Mouse (Mus musculus): ENCODE measurements around the gene Inpp4b.
A peak's percentile ranks its signal among the peaks of the same experiment; 100 is the strongest.
"Not testable (repeated sequence)": the region's sequence is repeated elsewhere in the genome, so short reads cannot be mapped to it uniquely, and the experiment has no call there.

Inpp4b gene

DNA sequence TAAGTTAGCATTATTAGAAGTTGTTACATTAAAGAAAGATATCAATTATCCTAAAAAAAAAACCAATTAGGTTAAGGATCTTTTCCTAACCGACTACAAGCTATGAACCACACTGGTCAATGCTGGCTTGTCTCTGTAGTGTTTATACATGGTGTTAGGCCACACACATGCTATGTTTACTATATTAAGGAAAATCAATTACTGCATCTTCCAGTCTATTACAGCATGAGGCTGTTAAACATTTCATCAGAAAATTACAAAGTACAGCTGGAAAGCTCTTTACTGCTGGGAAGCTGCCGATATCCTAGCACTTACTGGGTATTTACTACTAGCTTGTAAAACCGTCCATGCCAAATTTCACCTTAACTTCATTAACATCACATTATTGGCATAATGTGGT, 653.9 kb downstream of the Inpp4b start:
- DNase-seq (ENCODE audit: low read depth): no peak

DNA sequence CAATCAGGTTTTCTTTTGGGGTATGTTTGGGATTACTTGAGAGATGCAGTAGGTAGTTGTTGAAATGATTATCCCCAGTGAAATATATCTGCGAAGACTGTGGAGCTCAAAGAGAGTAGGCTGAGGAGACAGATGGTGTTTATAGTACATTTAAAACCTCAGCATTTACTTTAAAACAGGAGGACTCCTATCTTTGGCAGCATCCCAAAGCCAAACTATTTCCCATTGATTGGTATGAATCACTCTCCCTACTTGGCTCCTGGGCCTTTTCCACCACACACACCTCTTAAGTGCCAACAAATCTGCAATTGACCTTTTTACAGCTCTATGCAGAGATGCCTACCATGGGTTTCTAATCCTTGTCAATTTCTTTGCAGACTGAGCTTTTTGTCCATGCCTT, 654.5 kb downstream of the Inpp4b start:
- peak; percentile 85 for DNase-seq (ENCODE audit: low read depth)

DNA sequence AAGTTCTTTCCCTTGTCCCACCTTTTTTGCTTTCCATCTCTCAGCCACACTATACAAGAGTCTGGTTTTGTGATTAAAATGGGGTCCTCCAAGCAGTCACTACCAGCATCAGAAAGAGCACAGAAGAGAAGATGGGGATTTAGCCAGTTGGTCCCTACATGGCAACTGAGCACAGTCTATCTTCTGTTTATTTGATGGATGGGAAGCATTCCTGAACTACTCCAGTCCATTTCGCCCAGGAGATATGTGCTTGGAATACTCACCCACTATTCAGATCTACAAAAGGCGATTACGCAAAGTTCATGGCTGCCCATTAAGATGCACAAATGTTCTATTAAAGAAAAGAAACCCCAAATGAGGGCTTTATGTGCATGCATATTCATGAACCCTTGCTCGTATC, 661.8 kb downstream of the Inpp4b start:
- DNase-seq (ENCODE audit: low read depth): no peak

DNA sequence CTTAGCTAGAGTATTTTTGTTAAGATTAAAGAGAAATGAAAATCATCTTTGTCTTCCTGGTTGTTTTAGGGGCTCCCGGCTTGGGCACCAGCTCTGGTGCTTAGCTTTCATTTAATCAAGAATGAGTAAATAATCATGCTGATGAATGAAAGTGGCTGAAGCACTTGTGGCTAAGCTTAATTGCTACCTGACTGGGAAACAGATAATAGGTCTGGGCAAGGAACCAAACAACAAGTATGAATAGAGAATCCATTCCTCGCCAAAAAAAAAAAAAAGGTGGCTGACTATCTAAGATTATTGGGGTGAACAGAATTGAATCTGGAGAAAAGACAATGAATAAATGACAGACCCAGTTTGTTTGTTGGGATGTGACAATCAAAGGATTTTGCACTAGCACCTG, 663.1 kb downstream of the Inpp4b start:
- no peak for DNase-seq (ENCODE audit: low read depth)

DNA sequence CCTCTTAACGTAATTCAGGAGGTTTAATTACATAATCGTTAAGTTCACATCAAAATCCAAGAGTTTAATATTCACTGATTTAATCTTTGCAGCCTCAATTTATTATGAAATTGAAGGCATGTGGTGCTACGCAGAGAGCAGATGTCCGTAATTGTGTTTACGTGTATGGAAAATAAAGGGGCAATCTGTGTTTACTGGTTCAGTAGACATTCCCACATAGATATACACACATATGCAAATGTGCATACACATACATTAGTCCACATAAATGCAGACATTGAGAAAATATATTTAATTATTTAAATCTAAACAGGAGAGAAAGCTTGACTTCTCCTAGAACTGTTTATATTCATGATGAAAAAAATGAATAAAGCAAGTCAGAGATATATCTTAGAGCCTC, 675.4 kb downstream of the Inpp4b start:
- no peak for DNase-seq (ENCODE audit: low read depth)

DNA sequence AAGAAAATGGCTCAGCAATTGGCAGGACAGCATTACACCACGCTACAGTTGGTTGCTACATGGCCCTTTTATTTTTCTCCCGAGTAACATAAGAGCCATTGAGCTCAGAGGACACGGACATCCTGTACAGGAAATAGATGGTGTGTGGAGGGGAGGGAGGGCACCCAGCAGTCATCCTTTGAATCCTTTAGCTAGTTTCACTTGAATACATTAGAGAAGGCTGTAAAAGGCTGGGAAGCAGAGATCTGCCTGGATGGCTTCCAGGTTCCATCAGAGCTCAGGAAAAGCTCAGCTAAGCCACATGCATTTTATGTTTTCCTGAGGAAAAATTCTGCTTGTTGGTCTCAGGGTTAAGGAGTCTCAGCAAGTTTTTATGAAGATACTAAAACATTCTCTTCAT, 685.0 kb downstream of the Inpp4b start:
- DNase-seq (ENCODE audit: low read depth): peak; percentile 30

DNA sequence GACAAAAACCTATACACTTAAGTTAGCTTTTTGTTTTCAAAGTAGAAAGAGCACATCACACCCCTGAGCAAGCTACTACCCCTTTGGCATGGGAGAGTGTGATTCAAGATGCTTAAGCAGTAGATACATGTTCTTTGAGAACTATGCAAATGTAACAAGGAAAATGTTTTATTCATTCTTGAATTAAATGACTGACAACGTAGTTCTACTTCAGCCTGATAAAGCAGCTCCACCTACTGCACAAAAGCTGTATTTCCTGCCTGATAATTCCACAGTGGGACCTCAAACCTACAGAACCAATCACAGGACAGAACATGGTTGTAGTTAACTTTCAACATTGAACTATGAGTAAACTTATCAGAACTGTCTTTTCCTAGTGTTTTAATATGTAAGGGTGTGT, 686.5 kb downstream of the Inpp4b start:
- peak; percentile 74 for DNase-seq (ENCODE audit: low read depth)

DNA sequence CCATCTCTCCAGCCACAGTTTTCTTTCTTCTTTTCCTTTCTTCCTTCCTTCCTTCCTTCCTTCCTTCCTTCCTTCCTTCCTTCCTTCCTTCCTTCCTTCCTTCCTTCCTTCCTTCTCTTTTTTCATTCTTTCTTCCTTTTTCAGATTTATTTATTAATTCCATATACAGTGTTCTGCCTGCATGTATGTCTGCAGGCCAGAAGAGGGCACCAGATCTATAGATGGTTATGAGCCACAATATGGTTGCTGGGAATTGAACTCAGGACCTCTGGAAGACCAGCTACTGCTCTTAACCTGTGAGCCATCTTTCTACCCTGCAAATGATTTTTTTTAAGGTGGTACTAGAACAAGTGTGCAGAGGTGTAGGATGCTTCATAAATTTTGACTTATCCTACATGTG, 689.7 kb downstream of the Inpp4b start:
- peak; percentile 37 for DNase-seq (ENCODE audit: low read depth)

DNA sequence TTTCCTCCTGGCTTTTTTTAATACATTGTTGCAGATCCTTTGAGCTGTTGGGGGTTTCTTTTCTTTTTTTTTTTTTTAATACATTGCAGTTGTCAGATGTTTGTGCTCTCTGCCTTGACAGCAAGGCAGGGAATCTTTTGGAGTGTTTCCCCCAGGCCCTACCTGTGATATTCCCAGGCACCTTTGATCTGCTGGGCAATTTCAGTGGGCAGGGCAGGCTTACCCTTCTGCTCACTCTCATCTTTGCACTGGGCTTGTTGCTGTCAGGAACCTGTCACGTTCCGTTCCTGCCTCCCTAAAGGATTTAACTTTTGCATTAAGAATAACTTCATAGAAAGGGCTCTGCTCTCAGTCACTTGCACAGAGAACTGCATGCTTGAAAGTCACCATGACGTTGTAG, 711.7 kb downstream of the Inpp4b start:
- DNase-seq (ENCODE audit: low read depth): no peak

DNA sequence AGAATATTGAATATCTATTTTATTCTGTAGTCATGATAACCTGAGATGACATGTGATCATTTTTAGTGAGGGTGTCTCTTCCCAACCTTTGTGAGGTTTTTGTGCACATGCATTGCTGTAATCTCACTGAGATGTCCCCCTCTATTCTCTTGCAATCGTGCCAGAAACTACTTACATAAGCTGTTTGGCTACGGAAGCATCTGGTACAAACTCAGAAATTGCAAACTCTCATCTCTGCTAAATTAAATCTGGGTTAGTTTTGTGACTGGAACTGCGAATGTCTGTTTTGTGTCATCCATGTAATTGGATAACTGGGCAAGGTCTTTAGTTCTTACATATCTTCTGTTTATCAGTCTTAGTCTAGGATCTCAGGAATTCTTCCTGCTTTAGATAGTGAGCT, 725.3 kb downstream of the Inpp4b start:
- no peak for DNase-seq (ENCODE audit: low read depth)

DNA sequence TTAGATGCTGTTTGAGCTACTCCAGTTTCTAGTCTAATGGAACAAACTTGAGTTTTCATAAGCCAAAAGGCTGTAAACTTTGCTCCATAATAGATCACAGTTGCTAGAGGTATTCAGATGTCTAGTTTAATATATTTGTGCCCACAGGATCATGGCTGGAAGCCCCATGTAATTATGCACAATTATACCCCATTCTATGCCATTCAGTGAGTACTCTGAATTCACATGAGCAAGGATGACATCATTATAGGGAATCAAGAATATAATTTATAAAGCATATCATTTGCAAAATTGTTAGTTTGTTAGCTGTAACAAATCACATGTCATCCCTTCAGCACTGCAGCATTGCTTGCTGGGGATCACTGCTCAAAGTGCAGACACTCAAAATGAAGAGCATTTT, 736.9 kb downstream of the Inpp4b start:
- no peak for DNase-seq (ENCODE audit: low read depth)

DNA sequence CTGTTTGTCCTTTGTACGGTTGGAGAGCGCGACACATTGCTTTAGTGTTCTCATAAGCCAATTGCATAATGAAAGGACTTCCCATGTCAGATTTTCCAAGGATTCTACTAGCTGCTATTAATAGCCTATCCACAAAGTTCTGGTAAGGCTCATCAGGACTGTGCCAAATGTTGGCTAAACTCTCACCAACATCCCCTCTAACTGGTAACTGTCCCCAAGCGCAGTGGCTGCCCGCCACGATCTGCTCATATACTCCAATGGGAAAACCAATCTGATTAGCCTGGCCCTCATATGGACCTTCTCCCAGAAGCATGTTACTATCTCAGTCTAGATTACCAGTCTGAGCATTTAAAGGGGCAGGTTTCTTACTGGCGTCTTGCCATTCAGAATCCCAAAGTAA, 744.3 kb downstream of the Inpp4b start:
- not testable (repeated sequence) for DNase-seq (ENCODE audit: low read depth)

DNA sequence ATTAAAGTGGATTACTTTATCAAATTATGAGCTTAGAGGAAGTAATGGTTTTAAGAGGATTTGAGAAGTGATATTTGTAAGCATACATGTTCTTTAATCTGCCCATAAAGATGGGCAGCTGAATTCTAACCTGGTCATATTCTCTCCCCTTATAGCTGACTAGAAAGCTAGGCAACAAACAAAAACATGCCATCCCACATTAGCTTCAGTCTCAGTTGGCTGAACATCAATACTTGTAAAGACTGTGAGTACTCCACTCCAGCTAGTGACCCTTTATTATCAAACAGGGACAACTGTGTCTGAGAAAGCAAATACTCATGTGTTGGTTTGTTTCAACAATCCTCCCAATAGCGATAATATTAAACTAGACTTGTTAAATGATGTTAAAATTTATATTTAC, 748.5 kb downstream of the Inpp4b start:
- no peak for DNase-seq (ENCODE audit: low read depth)

DNA sequence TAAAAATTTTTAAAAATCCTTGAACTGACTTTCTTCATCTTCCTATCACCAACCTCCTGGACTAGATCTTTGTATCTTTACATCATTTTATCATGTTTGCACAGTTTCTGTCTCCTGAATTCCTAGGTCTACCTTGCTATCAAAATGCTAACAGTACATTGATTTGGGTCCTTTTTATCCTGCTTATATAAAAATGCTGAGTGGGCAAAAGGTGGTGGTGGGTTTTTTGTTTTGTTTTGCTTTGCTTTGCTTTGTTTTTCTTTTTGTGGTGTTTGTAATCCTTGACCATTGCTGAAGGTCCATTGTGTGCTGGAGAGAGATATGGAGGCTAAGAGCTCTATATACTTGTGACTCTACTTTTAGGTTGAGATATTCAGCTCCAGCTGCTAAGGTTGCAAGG, 750.9 kb downstream of the Inpp4b start:
- no peak for DNase-seq (ENCODE audit: low read depth)

DNA sequence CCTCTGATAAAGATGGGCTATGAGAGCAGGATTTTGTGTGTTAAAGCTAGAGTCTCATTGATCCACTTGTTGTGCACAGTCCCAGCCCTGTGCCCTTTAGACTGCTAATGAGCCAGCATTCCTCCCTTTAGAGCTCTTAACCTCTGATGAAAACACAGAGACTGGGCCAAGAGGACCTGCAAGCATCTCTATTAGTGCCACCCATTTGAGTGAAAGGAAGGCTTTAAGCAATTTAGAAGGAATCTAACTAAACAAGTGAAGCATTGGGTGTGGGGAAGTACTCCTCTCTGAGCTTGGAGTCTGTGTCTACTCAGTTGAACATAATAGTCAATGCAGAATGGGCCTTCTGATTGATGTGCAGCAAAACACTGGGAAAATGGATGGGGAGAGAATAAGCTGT, 762.2 kb downstream of the Inpp4b start:
- DNase-seq (ENCODE audit: low read depth): no peak

DNA sequence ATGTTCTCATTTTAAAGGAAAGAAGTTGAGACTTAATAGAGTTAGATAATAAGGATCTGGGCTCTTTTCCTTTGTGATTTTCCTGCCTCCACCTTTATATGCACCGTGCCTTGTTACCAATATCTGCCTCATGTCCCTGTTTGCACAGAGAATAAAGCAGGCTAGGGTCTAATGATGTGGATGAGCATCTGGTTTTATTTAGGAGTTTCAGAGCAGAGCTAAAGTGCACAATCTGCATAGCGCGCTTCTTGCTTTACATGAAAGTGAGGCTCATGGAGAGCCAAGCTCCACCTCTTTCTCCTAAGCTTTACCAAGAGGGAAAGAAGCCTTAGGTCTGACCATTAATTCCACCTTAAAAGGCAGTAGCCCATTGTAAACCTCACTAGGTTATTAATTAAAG, 763.8 kb downstream of the Inpp4b start:
- no peak for DNase-seq (ENCODE audit: low read depth)

DNA sequence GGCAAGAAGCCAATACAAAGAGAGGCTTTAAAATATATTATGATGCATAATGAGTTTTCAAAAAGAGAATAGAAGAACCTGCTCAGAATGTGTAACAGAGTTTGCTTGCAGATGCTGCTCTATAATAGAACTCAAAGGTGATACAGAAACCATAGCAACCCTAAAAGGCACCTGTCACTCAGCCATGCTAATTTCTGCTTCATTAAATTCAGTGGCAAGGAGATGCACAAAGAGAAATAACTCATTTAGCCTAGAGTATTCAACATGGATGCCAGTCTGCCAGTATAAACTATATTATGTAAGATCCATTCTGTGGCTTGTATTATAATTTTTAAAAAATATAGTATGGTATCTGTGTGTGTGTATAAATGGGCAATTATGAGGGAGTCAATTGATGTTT, 807.9 kb downstream of the Inpp4b start:
- DNase-seq (ENCODE audit: low read depth): no peak

DNA sequence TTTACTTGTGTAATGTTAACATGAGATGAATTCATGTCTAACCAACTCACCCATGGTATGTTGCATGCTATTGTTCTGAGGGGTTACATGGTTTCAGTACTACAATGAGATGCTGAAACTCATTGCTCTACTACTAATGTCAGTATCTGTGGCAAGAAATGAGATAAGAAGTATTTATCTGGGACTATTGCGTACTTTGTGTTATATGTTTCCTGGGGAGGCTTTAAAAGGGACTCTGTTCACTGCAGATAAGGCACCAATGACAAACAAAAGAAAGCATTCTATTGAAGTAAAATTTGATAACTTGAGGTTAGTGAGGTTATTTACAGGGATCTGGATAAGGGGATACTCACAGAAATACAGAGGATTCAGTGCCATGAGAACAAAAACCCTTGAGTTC, 815.6 kb downstream of the Inpp4b start:
- no peak for DNase-seq (ENCODE audit: low read depth)
